Mouse (Mus musculus) cerebellum, postnatal 36 days (tissue): Measurements from ENCODE around the gene Tuba1b.
A peak's percentile ranks its signal among the peaks of the same experiment; 100 is the strongest.
"Not testable (repeated sequence)": the region's sequence is repeated elsewhere in the genome, so short reads cannot be mapped to it uniquely, and the experiment has no call there.

Source experiments
- DNase-seq, 2 experiments: peaks; one replicate each; pipeline ENCODE4 v3.0.0; 2021 to 2022; ENCODE audit warnings: mixed read lengths in 2 of 2

Tuba1b gene

GRCm38 (mm10) chr15:98934217-98934839 is at the start of gene Tuba1b:
Gene Tuba1b, minus strand, starts transcription at chr15:98934565.
- DNase-seq = peak; percentile 91 to 93

DNA sequence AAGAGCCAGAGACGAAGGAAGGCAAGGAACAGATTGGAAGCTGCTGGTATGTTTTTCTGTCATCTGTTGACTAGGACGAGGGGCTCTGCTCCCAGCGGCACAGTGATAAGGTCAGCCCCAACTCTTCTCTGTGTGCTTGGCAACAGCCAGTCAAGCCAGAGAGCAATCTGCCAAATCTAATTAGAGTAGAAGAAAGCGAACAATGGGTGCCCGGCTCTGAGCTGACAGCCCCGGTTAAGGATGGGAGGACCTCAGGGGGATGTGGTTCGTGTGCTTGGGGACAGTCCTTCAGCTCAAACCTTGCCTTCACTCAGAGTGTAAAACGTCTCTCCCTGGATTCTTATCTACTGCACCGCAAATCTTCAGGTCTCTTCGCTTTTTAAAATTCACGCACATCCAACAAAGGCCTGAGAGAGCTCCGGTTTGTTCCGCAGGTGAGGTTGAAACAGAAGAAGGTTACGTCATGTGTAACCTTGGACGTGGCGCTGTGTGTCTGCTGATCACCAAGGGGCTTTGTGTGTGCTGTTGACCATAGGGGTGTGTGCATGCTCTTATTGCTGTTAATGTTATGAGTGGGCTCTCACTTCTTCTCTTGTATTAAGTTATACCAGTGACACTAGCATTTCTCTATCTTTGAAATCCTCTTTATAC is 49.2 kb upstream of the Tuba1b start:
- DNase-seq = no peak

- DNase-seq = no peak
These were observed 47.7 kb upstream of the Tuba1b start for GRCm38 (mm10) chr15:98982100-98982499.

- DNase-seq = no peak
These were observed 45.7 kb upstream of the Tuba1b start for GRCm38 (mm10) chr15:98980012-98980614.

DNA sequence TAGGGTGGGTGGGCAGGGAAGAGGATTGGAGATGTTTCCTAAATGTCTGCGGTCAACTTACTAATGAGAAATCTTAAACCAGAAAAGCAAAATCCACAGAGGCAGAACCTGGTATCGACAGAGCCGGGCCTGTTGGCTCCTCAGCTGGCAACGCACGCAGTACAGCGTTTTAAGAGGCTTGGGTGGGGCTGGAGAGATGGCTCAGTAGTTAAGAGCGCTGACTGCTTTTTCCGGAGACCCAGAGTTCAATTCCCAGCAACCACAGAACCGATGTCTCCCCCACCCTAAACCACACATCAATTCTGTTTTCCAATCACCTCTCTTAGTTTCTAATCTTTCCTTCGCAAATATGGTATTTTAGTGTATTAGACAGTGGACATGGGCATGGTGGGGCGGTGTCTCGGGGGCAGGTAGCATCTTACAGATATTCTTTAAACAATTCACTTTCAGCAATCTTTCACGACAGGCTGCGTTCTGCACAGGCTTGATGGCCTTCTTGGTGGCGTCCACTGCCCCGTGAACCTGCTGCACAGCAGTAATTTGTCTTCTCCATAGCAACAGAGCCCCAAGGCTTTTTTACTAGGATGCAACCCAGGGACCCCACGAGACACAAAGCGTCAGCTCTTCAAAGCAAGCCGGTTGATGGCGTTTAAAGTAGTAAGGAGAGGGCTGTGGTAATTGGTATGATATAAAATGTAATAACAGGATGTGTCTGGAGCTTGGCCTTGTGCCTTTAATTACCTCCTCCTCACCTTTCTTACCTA is 44.2 kb upstream of the Tuba1b start:
- DNase-seq = no peak

DNA sequence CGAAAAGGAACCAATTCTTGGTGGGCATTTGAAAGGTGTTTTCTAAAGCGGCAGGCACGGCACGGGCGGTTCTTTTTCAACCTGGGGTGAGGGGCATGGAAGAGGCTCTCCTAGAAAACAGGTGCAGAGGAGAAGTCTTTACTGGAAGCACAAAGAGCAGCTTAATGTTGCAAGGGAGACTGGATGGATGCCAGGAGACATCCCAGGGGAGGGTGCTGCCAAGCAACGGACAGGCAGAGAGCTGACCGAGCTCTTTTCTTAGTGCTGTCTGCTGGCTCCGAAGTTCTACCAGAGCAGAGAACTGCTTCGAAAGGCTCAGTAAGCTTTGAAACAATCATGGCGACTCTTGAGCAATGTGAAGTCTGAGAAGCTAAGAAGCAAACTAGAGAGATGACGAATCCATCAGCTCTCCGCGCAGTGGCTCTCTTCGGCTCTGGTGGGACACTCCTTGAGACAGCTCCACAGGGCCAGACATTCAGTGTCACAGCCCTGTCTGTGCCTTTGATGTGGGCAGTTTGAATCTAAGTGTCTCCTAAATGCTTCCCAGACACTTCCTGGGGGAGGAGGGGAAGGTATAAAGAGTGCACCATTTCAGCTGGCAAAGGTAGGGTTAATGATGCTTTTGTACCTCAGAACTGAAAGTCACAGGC is 43.5 kb upstream of the Tuba1b start:
- DNase-seq = peak; percentile 51 to 56

DNA sequence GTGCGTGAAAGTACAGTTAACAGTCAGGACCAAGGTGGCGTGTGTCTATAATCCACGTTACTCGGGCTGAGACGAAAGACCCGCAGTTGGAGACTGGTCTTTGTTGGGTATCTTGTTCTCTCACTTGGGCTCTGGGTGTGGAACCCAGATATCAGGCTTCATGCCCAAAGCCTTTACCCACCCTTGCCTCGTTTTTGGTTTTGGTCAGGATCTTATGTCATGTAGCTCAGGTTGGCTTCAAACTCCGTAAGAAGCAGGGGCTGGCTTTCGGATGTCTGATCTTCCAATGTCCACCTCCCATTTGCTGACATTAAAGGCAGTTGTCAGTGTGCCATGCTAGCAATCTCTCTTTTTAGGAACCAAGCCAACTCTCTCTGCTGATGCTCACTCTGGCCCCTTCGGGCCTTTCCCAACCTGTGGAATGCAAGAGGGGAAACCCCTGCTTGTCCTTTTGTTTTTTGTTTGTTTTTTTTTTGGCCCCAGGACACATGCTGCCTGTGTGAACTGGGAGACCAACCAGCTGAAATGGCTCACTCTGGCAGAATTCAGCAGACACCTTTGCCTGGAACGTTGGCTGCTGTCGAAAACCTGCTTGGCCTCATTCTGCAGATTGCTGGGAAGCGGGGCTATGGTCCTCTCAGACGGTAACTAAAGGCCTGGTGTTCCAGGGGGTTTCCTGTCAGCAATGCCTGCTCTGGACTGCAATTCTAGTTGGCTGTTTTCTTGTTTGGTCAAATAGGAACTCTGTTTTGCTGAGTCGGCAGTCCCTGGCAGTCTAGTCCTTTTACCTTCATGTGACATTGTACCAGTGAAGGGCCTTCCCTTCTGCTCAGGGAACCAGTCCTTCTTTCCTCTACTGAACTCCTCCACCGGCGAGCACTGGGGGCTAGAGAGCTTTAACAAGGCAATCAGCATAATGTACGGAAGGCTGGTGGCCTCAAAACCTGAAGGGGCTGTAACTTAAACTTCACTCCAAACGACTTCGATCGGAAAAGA is 42.7 kb upstream of the Tuba1b start:
- DNase-seq = no peak

- peak in 1 of 2 experiments; percentile 38 for DNase-seq
These were observed 38.8 kb upstream of the Tuba1b start for GRCm38 (mm10) chr15:98973015-98973614.

- DNase-seq = not testable (repeated sequence)
These were observed 37.4 kb upstream of the Tuba1b start for GRCm38 (mm10) chr15:98971576-98972320.

DNA sequence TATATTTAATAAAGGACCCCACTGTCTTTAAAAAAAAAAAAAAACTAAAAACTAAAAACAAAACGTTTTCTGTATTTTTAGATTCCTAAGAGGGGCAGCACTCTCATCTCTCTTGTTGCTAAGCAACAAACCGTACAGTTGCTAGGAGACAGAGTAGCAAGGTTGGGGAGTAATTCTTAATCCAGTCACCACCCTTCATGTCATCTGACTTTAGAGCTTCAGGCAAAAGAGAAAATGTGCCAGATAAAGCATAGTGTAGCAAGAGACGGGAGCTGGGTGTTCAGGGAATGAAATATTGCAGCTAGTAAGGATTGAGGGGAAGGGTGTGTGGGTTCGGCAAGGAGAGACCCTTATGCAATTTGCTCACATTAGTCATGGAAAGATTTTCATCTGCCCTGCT is 36.7 kb upstream of the Tuba1b start:
- DNase-seq = no peak

DNA sequence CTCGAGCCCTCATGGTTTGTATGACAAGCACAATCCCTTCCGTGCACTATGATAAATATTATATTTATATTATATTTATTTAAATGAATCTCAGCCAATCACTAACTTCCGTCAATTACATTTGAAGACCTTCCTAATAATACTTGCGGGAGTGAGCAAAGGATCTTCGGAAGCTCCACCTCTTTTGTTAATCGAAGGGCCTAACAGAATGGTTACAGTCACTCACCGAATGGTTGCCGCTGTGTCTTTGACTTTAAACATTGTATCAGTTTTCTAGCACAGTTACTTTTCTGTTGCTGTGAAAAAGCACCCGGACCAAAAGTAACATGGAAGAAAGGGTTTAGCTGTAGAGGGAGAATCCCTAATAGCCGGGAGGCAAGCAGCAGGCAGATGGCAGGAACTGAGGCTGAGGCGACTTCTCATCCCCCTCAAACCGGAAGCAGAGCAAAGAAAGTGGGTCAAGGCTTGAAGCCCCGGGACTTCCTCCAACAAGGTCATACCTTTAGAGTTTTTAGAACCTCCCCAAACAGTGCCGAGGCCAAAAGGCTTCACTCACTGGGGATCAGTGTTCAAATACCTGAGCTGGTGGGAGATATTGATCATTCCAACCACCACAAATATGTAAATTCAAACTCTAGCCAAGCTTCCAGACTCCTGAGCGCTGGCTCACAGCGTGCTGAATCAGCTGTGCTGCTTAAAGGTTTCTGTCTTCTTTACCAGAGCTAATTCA is 35.2 kb upstream of the Tuba1b start:
- DNase-seq = no peak

DNA sequence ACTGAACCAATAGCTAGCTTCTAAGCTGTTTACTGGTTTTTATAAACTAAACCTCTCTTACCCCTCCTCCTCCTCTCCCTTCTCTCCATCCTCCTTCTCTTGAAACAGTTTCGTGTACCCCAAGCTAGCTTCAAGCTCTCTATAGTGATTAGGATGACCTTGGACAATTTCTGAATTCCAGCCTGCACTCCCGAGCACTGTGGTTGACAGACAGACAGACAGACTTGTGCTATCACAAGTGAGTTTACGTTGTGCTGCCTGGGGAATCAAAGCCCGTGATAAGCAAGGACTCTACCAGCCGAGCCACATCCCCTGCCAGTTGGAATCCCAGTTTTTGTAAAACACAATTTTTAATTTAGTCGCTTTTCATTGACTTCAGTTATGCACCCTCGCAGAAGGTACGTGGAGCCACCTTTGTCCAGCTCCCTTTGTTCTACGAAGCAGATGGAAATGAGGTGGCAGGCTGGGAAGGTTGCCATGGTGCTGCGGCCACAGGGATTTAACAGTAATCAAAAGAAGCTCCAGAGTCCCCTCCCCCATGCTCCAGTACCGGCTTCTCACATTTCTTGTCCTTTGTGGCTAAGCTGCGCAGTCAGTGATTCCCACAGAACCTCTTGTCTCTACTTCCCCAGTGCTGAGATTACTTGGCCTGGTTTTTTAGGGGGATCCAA is 34.5 kb upstream of the Tuba1b start:
- peak; percentile 81 for DNase-seq

- DNase-seq = no peak
These were observed 25.2 kb upstream of the Tuba1b start for GRCm38 (mm10) chr15:98959531-98959930.

DNA sequence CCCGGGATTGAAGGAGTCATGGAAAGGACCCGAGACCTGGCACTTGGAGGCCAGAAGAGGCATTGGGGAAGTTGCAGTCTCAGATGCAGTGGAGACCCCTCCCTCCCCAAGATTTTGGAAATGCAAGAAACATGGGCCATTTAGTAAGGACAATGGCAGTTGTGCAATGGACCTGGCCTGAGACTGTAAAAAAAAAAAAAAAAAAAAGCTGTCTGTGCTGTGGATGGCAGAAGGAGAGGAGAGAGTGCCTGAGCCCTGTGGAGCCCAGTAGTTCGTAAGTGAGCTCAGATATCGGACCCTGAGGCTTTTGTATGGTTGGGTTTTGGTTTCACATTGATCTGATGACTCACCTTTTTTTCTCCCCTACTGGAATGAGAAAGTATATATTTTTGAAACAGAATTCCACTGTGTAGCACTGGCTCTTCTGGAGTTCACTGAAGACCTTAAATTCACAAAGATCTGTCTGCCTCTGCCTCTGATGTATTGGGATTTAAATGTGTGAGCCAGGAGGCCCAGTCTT is 24.6 kb upstream of the Tuba1b start:
- DNase-seq = no peak

DNA sequence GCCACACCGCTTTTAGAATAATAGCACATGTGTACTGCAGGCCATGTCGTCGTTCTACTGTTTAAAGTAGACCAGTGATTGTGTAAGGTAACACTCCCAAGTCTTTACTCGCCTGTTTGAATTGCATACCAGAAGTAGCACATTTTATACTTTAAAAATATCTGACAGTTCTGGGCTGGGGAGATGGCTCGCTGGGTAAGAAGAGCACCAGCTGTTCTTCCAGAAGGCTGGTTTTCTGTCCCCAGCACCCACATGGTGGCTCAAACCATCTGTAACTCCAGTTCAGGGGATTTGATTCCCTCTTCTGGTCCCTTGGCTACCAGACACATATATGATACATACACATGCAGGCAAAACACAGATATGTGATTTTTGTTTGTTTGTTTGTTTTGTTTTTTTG is 23.1 kb upstream of the Tuba1b start:
- no peak for DNase-seq

- DNase-seq = no peak
These were observed 21.6 kb upstream of the Tuba1b start for GRCm38 (mm10) chr15:98956000-98956399.

DNA sequence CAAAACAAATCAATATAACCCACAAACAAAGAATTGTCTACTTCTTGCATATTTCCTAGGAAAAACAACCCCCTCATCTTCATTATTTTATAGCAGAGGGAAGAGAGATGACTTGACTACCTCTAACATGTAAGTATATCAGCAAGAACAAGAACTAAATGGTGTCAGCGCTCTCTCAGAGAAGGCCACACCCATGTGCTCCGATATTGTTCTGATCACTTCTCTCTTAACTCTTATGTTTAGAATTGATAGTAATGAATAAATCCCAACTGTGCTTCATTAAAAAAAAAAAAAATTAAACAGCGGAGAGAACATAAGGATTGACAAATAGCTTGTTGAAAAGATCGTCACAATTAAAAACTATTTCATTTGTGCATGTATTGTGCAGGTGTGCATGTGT is 21.0 kb upstream of the Tuba1b start:
- DNase-seq = no peak

- DNase-seq = peak; percentile 58 to 62
These were observed 20.3 kb upstream of the Tuba1b start for GRCm38 (mm10) chr15:98954425-98955253.
